Mouse (Mus musculus) forebrain, embryonic 12.5 days (tissue): ENCODE measurements around the gene Dcst1. TPM values are rescaled to one million over a fixed set of nuclear protein-coding genes. Genes with fewer than 3 reads are reported as not detected.

ENCODE experiments used
- ATAC-seq: fragments of 200-750 bp; cut with Nextera tagmentation; 2 replicates; pipeline ENCODE4 v1.8.0; 2017; ENCODE audit warnings: moderate TSS enrichment; ENCODE audit not compliant: low FRiP score
- H3K27ac ChIP-seq: fragments of 300-500 bp; sonication (generic); 2 replicates; pipeline ENCODE4 v1.5.1; 2016; ENCODE audit warnings: mild to moderate bottlenecking
- H3K27me3 ChIP-seq: fragments of 300-500 bp; sonication (generic); 2 replicates; pipeline ENCODE4 v1.6.1; 2016; ENCODE audit warnings: mild to moderate bottlenecking
- H3K36me3 ChIP-seq: fragments of 300-500 bp; sonication (generic); replicated peaks from 2 replicates; pipeline ENCODE4 v1.6.1; 2016; ENCODE audit warnings: mild to moderate bottlenecking
- H3K4me1 ChIP-seq: fragments of 300-500 bp; sonication (generic); 2 replicates; pipeline ENCODE4 v1.6.1; 2016
- H3K4me2 ChIP-seq: fragments of 300-500 bp; sonication (generic); 2 replicates; pipeline ENCODE4 v1.6.1; 2016; ENCODE audit warnings: mild to moderate bottlenecking, moderate library complexity
- H3K4me3 ChIP-seq: fragments of 300-500 bp; sonication (generic); replicated peaks from 2 replicates; pipeline ENCODE4 v1.5.1; 2016; ENCODE audit warnings: mild to moderate bottlenecking
- H3K9ac ChIP-seq: fragments of 300-500 bp; sonication (generic); 2 replicates; pipeline ENCODE4 v1.6.1; 2016; ENCODE audit warnings: mild to moderate bottlenecking
- H3K9me3 ChIP-seq: fragments of 300-500 bp; sonication (generic); 2 replicates; pipeline ENCODE4 v1.6.1; 2016
- WGBS: fragments of 180-500 bp; shearing (Covaris S2); methylation state at CpG from one replicate; pipeline ENCODE4 v1.1.7; 2016; 5-methylcytosine and 5-hydroxymethylcytosine counted together
- polyA plus RNA-seq: library from polyadenylated mRNA; unstranded; fragments of >200 nt; fragmentation: Nextera tagmentation; extraction: Ambion mirVana; gene quantifications from 2 replicates; pipeline ENCODE4 v1.2.1, GENCODE M21; 2016

Gene Dcst1
- polyA plus RNA-seq, 1 experiment from 2014 or later: 0.36 TPM

DNA sequence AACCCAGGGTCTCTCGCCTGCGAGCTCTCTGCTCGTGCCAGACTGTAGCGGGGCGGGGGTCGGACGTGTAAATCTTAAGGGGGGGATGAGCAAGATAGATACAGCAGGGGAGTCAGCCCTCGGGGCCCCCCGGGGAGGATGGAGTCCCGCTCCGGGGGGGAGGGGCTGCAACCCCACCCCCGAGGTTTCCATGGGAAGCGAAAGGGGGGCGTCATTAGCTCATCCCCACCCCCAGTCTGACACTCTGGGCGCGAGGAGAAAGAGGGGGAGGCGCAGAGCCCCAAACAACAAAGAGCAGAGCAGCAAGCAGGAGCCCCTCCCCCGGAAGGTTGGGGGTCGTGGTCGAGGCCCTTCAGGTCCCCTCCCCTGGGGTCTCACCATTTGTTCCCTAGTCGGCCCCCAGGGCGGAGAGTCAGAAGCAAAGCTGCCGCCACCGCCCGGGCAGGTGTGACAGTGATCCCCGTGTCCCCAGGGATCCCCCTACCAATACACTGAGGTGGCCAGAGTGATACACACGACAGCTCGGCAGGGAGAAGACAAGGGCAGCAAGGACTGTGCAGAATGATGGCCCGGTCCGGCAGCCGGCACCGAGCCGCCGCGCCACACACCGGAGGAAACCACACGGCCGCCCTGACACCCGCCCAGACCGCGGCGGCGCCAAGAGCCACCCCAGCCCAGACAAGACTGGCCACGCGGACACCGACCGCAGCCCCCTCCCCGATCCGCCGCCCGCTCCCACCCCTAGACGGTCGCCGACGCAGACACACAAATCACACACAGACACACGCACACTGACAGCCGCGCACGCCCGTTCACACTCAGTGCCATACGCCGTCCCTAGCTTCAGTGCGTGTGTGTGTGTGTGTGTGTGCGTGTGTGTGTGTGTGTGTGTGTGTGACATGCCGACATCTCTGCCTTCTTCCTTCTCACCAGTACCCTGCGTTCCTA is 43.6 kb downstream of the Dcst1 start:
- Histone ChIP-seq H3K9ac (peak overlapping the region; percentile 70), H3K9me3 (no peaks in the 10 kb centered on the region), H3K4me1 (peaks cover 61% of the 10 kb centered on the region), H3K27me3 (peaks cover 75% of the 10 kb centered on the region), H3K4me2 (peak overlapping the region; percentile 95), H3K4me3 (peak overlapping the region; percentile 63), H3K36me3 (no peaks in the 10 kb centered on the region), H3K27ac (peak overlapping the region; percentile 71)
- peak; percentile 19; the same call in 1 of the 2 replicates for ATAC-seq
- WGBS: 2% methylated on average over 59 of the region's 66 CpGs

DNA sequence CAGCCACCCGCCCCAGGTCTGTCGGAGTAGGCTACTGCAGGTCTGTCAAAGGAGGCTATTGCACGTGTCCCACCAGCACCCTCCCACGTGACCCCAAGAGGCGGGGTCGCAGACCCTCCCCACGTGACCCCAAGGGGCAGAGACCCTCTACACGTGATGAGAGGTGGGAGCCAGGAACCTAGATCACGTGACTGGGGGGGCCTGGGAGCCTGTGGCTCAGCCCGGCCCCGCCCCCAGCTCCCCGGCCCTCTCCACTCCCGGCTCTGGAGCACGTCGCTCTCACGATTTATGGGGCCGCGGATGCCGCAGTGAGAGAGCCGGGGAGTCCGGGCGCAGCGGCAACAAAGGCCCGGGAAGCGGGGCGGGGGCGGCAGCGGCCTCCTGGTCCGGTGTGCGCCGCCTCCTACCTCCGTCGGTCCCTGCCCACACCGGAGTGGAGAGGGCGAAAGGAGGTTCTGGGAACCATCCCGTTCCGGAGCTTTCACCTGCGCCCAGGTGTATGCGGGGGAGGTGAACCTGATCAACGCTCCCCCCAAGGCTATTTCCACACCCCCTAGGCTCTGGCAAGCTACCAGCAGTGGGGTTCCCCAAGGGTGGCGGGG is 44.4 kb downstream of the Dcst1 start:
- Histone ChIP-seq H3K9me3 (no peaks in the 10 kb centered on the region), H3K27ac (peak overlapping the region; percentile 71; the same call in 1 of the 2 replicates), H3K4me2 (peak overlapping the region; percentile 95), H3K36me3 (no peaks in the 10 kb centered on the region), H3K9ac (peak overlapping the region; percentile 70), H3K27me3 (peaks cover 83% of the 10 kb centered on the region), H3K4me3 (peak overlapping the region; percentile 63), H3K4me1 (peaks cover 68% of the 10 kb centered on the region)
- peak; percentile 15; the same call in 1 of the 2 replicates for ATAC-seq
- WGBS: 1% methylated on average over 38 of the region's 41 CpGs

DNA sequence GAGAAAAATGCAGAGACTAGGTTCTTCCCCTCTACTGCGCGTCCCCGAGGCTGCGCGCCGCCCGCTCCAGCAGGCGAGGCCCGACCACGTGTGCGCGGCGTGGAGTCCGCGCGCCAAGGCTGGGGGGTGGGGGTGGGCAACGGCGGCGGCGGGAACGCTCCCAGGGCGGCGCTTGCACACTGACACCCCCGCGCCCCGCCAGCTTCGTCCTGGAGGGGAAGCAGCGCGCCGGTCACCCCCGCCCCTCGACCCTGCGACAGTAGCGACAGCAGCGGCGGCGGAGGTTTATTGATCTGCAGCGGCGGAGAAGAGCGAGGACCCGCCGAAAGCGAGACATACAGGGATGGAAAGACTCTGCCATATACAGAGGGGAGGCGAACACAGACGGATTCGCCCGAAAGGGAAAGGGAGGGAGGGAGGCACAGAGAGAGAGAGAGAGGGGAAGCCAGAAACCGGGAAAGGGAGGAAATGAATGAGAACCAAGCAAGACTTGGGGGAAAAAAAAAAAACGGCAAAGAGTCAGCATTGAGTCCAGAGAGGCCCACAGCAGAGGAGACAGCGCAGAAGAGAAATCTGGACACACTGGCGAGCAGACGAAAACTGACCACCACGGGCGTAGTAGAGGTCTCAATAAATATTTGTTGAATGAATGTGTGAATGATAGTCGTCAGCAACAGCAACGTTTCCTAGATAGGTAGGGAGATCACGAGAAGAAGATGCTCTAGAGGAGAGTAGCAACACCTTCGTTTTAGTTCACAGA is 45.3 kb downstream of the Dcst1 start:
- Histone ChIP-seq H3K4me2 (peak overlapping the region; percentile 95), H3K9me3 (no peaks in the 10 kb centered on the region), H3K4me1 (peaks cover 78% of the 10 kb centered on the region), H3K9ac (peak overlapping the region; percentile 70), H3K4me3 (peak overlapping the region; percentile 63), H3K27me3 (peaks cover 84% of the 10 kb centered on the region), H3K27ac (0 out of 2 replicates have a peak overlapping the region, but pooled peaks have one; percentile 71), H3K36me3 (no peaks in the 10 kb centered on the region)
- WGBS: 3% methylated on average over 55 of the region's 58 CpGs
- ATAC-seq: no peak

DNA sequence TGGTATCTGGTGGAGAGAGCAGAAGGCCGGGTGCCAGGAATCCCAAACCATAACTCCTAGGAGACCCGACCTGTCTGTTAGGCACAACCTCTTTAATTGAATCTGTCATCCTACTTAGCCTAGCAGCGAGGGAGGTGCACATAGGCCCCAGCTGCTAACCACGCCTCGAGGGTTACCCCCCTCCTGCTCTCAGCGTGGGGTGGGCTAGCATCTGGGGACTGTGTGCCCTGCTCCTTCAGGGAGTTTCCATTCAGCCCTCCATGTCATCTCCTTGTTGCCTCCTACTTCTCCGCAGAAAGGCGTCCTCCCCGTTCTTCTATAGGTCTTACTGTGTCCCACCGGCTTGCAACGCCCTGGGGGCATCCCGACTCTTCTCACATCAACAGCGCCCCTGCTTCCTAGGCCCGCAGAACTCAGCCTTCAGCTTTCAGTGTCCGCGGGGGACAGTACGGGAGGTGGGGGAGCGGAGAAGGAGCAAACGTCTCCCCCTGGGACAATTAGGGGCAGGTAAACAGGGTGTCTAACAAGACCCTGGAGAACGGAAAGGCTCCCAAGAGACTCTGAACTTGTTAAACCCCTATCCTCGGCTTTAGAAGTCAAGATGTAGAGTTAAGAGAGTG is 46.0 kb downstream of the Dcst1 start:
- Histone ChIP-seq H3K4me2 (peak overlapping the region; percentile 95), H3K4me1 (peaks cover 79% of the 10 kb centered on the region), H3K4me3 (peak overlapping the region; percentile 63), H3K27me3 (peaks cover 80% of the 10 kb centered on the region), H3K27ac (no peak overlapping the region), H3K36me3 (no peaks in the 10 kb centered on the region), H3K9me3 (no peaks in the 10 kb centered on the region), H3K9ac (peak overlapping the region; percentile 70; the same call in 1 of the 2 replicates)
- 10% methylated on average over 21 of the region's 21 CpGs for WGBS
- no peak for ATAC-seq

DNA sequence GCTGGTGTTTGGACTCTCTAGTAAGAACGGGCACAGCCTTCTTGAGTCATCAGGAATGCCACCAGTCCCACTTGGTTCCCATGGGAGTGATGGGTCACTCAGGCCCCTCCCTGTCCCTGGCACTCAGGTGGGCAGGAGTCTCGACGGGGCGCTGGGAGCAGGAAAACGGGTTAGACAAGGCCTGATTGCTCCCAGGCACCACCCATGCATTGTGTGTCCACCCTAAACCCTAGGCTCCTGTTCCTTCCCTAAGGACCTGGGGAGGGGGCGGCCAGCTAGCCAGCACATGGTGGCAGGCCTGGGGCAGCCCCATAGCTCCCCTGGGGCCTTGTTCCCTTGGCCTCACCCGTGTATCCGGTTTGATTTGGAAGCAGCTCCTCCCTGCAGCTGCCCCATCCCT is 46.7 kb downstream of the Dcst1 start:
- Histone ChIP-seq H3K36me3 (no peaks in the 10 kb centered on the region), H3K9ac (no peak overlapping the region), H3K9me3 (no peaks in the 10 kb centered on the region), H3K4me2 (no peak overlapping the region), H3K27me3 (peaks cover 75% of the 10 kb centered on the region), H3K4me1 (peaks cover 79% of the 10 kb centered on the region), H3K4me3 (0 out of 2 replicates have a peak overlapping the region, but pooled peaks have one; percentile 1), H3K27ac (no peak overlapping the region)
- 77% methylated on average over 8 of the region's 8 CpGs for WGBS
- ATAC-seq: no peak

DNA sequence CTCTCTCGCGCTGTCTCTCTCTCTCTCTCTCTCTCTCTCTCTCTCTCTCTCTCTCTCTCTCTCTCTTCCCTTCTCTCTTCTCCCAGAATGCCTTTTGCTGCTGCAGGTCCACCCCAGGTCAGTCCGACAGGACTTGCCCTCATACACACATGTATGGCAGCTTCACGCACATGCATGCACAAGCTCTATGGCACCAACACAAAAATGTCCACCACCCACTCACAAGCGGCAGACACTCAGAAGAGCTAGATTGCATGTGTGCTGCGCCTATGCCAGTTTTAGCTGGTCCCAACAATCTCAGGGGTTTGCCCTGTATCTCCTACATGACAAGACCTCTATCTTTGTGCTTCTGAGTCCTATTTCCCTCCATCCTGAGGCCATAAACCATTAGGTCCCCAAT is 47.8 kb downstream of the Dcst1 start:
- Histone ChIP-seq H3K27ac (no peak overlapping the region), H3K9me3 (no peaks in the 10 kb centered on the region), H3K4me2 (peak overlapping the region; percentile 73), H3K9ac (no peak overlapping the region), H3K4me1 (peaks cover 69% of the 10 kb centered on the region), H3K36me3 (no peaks in the 10 kb centered on the region), H3K4me3 (no peak overlapping the region), H3K27me3 (peaks cover 65% of the 10 kb centered on the region)
- no peak for ATAC-seq
- WGBS: 60% methylated on average over 6 of the region's 6 CpGs

DNA sequence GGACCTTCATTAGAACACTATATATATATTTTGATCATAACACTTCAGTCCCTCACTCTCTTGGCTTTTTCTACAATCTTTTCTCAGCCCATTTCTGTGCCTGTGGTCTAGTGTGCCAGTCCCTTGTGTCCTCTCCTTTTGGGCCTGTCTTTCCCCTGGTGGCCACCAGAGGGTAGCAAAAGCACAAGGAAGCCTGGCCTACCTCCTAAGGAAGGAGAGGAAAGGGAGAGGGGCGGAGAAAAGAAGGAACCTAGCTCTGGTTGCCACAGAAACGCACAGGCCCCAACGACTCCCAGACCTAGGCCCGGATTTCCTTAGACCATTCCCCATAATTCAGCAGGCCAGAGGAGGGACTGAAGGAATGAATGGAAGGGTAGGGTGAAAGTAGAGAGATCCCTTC is 48.2 kb downstream of the Dcst1 start:
- Histone ChIP-seq H3K4me1 (peaks cover 65% of the 10 kb centered on the region), H3K36me3 (no peaks in the 10 kb centered on the region), H3K9ac (no peak overlapping the region), H3K27ac (no peak overlapping the region), H3K27me3 (peaks cover 61% of the 10 kb centered on the region), H3K4me2 (peak overlapping the region; percentile 73), H3K9me3 (no peaks in the 10 kb centered on the region), H3K4me3 (no peak overlapping the region)
- peak; percentile 45 for ATAC-seq
- WGBS: 3% methylated on average over 4 of the region's 4 CpGs

DNA sequence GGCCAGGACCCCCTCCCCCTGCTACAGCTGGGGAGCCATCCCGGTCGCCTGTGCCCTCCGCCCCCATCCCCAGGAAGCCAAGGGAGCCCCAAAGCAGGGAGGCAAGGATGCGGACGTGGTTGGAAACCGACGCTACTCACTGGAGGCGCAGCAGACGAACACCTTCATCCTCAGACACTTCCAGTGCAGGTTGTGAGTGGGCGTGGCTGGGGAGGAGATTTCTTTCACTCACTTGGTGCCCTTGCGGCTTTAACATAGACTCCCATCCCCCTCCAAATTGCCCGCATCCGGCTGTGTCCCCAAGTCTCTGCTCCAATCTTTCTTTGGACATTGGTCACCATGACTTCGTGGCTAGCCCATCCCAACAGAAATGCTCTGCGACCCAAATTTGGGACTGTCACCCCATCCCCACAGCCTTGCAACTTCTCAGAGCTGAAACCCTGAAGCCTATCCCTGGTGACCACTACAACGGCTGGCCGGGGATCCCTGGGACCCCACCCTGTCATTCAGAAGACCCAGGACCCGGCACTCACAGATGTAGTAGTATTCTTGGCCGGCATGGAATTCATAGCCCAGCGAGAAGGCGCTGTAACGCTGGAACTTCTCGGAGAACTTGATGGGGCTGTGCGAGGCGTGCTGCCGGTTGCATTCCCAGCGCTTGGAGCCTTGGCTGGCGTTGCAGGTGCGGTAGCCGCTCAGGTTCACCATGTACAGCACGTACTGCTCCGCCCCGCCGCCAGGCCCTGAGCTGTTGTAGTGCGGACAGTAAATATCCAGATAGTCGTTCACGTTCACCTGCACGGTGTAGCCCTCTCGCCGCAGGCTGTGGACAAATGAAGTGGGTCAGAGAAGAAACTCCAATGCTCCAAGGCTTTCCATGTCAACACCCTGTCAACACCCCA is 48.9 kb downstream of the Dcst1 start:
- Histone ChIP-seq H3K4me1 (peaks cover 59% of the 10 kb centered on the region), H3K27ac (no peak overlapping the region), H3K4me3 (peak overlapping the region; percentile 34), H3K9ac (peak overlapping the region; percentile 56; the same call in 1 of the 2 replicates), H3K4me2 (peak overlapping the region; percentile 73), H3K9me3 (no peaks in the 10 kb centered on the region), H3K27me3 (peaks cover 55% of the 10 kb centered on the region), H3K36me3 (no peaks in the 10 kb centered on the region)
- 6% methylated on average over 40 of the region's 40 CpGs for WGBS
- peak; percentile 21; the same call in 1 of the 2 replicates for ATAC-seq

DNA sequence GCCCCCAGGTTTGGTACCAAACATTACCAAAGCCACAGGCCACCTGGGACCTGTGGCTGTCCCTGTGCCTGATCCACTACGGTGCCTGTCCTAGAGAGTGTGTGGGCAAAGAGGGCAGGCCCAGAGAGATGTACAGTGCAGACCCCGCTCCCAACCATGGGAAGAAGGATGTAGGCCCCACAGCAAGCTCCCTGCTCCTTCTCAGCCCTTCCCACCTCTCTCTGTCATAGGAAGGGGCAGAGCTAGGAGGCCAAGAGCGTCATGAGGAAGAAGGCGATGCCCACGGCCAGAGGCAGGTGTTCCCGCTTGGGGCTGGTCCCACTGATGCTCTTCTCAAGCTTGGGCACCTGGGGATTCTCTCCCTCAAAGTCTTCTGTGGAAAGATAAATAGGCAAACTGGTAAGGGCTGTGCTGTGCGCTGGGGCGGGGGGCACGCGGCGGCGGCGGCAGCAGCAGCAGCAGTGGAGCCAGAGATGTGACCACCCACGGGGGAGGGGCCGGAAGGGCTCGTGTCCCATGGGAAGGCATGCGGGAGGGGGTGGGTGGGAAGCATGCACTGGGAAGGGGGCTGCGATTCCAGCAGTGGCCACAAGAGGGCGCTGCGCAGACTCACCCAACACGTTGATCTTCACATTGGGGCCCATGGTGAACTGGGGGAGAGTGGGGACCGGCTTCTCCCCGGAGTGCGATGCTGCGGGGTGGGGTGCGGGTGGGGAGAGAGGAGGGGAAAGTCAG is 49.7 kb downstream of the Dcst1 start:
- Histone ChIP-seq H3K9ac (peak overlapping the region; percentile 56; the same call in 1 of the 2 replicates), H3K27ac (no peak overlapping the region; the same call in 1 of the 2 replicates), H3K4me2 (peak overlapping the region; percentile 73), H3K9me3 (no peaks in the 10 kb centered on the region), H3K4me1 (peaks cover 51% of the 10 kb centered on the region), H3K4me3 (peak overlapping the region; percentile 34), H3K27me3 (peaks cover 47% of the 10 kb centered on the region), H3K36me3 (no peaks in the 10 kb centered on the region)
- WGBS: 6% methylated on average over 25 of the region's 26 CpGs
- peak; percentile 31 for ATAC-seq

DNA sequence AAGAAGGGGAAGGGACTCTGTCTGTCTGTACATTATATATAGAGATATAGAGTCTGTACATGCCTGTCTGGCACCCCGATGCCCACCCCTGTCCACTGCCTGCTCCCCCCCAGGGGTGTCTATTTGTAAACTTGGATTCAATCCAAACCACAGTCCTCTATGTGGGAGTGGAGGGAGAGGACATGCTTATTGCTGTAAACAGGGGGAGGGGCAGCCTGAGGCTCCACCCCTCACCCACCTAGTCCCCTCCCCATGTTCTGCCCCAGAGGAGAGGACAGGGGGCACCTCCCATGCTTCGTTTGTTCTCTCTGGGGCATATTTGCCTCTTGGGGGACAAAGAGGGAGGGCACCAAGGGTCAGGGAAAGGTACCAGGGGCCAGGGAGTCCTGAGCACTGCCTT is 50.3 kb downstream of the Dcst1 start:
- Histone ChIP-seq H3K4me2 (peak overlapping the region; percentile 73), H3K9me3 (no peaks in the 10 kb centered on the region), H3K4me3 (no peak overlapping the region), H3K9ac (peak overlapping the region; percentile 56; the same call in 1 of the 2 replicates), H3K36me3 (no peaks in the 10 kb centered on the region), H3K4me1 (peaks cover 45% of the 10 kb centered on the region), H3K27ac (no peak overlapping the region), H3K27me3 (peaks cover 41% of the 10 kb centered on the region)
- WGBS: 39% methylated on average over 2 of the region's 2 CpGs
- ATAC-seq: no peak
